Mouse (Mus musculus) colon, adult 2 months (tissue): Measurements from ENCODE around the gene Ptrh2. TPM values are rescaled to one million over a fixed set of nuclear protein-coding genes. Genes with fewer than 3 reads are reported as not detected.

Experiments used
- polyA plus RNA-seq: library from polyadenylated mRNA; depleted of rRNA; stranded (reverse); fragments of >200 nt; gene quantifications from 2 replicates; pipeline ENCODE4 v1.2.3, GENCODE M21; 2012; rRNA removed

Gene Ptrh2
- 2.3 and 2.7 TPM in 2 replicates for polyA plus RNA-seq

DNA sequence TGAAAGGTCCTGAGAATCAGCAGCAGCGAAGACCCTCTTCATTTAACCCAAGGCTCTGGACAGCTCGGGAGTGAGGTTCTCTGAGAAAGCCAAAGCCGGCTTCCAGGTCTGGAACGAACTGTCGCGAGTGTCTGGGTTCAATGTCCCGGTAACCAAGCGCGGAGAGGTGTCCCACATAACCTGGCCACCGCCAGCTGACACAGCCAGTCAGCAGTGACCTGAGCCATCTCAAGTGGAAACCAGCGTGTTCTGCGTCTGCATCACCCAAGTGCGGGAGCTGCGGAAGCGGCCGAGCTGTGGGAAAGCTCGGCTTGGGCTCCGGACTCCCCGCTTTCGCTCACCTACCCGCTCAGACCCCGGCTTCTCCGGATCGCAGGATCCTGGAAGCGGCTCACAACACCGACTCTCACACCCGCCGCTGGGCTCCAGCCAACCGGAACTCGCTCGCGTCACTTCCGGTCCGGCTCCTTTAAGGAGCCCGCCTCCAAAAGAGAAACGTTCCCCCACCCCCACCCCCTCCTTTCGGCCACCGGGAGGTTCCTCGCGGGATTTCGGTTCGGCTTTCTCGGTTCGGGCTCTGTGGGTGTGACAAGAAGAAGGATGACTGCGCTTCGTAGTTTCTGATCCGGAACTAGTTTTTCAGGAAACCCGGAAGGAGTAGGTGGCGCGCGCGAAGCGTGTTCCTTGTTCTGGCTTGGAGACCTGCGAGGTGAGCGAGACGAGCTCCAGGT lies at the start of gene Ptrh2, which contains the start of gene Vmp1:
TSS of gene Ptrh2 (plus strand) at position 591 of the 731 bp plus-strand sequence.
TSS of gene Vmp1 (minus strand) at position 442 of the 731 bp plus-strand sequence.

Other genes with a start within 250 kb of the Ptrh2 start
- gene Rnft1, start 199.3 kb upstream of the Ptrh2 start, polyA plus RNA-seq: 5.4 and 6.8 TPM in 2 replicates
- gene Rps6kb1, start 139.2 kb upstream of the Ptrh2 start, polyA plus RNA-seq: 3.6 and 7.0 TPM in 2 replicates
- gene Tubd1, start 139.0 kb upstream of the Ptrh2 start, polyA plus RNA-seq: 1.2 TPM in 2 replicates
- gene Vmp1, start 149 bp upstream of the Ptrh2 start, polyA plus RNA-seq: 47.0 and 90.3 TPM in 2 replicates
- 60.4 and 61.8 TPM in 2 replicates for gene Cltc, start 73.6 kb downstream of the Ptrh2 start, polyA plus RNA-seq
- gene Dhx40, start 123.8 kb downstream of the Ptrh2 start, polyA plus RNA-seq: 1.6 and 2.0 TPM in 2 replicates